Mouse (Mus musculus) gastrocnemius, postnatal 25 days (tissue): ENCODE data around the gene Gm8094. TPM values are rescaled to one million over a fixed set of nuclear protein-coding genes. Genes with fewer than 3 reads are reported as not detected.
"Not testable (repeated sequence)": the region's sequence is repeated elsewhere in the genome, so short reads cannot be mapped to it uniquely, and the experiment has no call there.

Experiments
- DNase-seq: peaks from one replicate; pipeline ENCODE4 v3.0.0; 2022
- long read RNA-seq, 2 experiments: library from polyadenylated mRNA; stranded (forward); transcript quantifications; one replicate each; pipeline ENCODE4 v2.0.0; 2021
- total RNA-seq, 2 experiments: library from RNA; stranded (reverse); gene quantifications; 1 replicate in 1 of 2; 2 replicates in 1 of 2; pipeline ENCODE4 v1.2.3; 2021

The Gm8094 gene
- not detected for total RNA-seq
- long read RNA-seq, experiment 1 = 0 reads
- long read RNA-seq, experiment 2 = 0 reads

GRCm38 (mm10) chr14:43076543-43076942 is at the start of gene Gm8094:
TSS of gene Gm8094 (minus strand) at chr14:43076643.
- DNase-seq = not testable (repeated sequence)

GRCm38 (mm10) chr14:43119673-43120072 is 43.2 kb upstream of the Gm8094 start:
- DNase-seq = not testable (repeated sequence)

- not testable (repeated sequence) for DNase-seq
These were observed 23.9 kb upstream of the Gm8094 start, which contains the start of gene Gm8104 for GRCm38 (mm10) chr14:43100301-43100700. TSS of gene Gm8104 (plus strand) at chr14:43100601.

GRCm38 (mm10) chr14:43089103-43089919 is 12.9 kb upstream of the Gm8094 start:
- not testable (repeated sequence) for DNase-seq

GRCm38 (mm10) chr14:43084936-43085730 is 8.7 kb upstream of the Gm8094 start:
- not testable (repeated sequence) for DNase-seq

- DNase-seq = not testable (repeated sequence)
These were observed 16.3 kb downstream of the Gm8094 start for GRCm38 (mm10) chr14:43060179-43060578.

- not testable (repeated sequence) for DNase-seq
These were observed 18.4 kb downstream of the Gm8094 start for GRCm38 (mm10) chr14:43058063-43058462.

Other genes starting within 250 kb of the Gm8094 start
- not detected for gene Gm21977, start 223.2 kb downstream of the Gm8094 start, total RNA-seq
- not detected for gene Gm8082, start 83.0 kb downstream of the Gm8094 start, total RNA-seq
- gene Gm10376, start 61.0 kb downstream of the Gm8094 start, total RNA-seq = not detected
- not detected for gene Gm8104, start 24.0 kb upstream of the Gm8094 start, total RNA-seq
- gene Gm7233, start 103.2 kb upstream of the Gm8094 start, total RNA-seq = not detected
- gene Gm8122, start 158.7 kb upstream of the Gm8094 start, total RNA-seq = not detected
- not detected for gene Gm8126, start 182.0 kb upstream of the Gm8094 start, total RNA-seq
- gene Gm9732, start 198.4 kb upstream of the Gm8094 start, total RNA-seq = not detected
- gene Gm8127, start 217.2 kb upstream of the Gm8094 start, total RNA-seq = not detected